Mouse (Mus musculus): Measurements from ENCODE around the gene Mettl7a1.
A peak's percentile ranks its signal among the peaks of the same experiment; 100 is the strongest.
"Not testable (repeated sequence)": the region's sequence is repeated elsewhere in the genome, so short reads cannot be mapped to it uniquely, and the experiment has no call there.

Mettl7a1 gene

DNA sequence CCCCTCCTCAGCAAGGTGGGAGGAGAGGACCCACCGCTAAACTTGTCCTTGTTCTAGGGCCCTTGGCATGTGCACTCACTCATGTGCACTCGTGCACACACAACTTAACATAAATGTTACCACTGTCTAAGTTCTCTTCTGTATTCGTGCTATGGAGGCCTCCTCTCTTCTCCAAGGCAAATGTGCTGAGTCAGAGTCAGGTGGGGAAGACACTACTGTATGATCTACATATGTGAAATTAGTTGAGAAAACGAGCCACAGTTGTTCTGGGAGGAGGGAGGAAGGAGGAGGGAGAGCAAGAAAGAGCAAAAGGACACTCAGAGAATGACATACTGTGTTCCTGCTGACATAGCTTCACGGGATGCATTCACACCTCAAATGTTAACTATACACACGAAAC is 3.4 kb upstream of the Mettl7a1 start:
- DNase-seq (ENCODE audit: low spot score in 2 of 2), result no peak

- no peak for DNase-seq (ENCODE audit: low spot score in 2 of 2)
Observed at GRCm38 (mm10) chr15:100301556-100301955, 2.4 kb upstream of the Mettl7a1 start.

DNA sequence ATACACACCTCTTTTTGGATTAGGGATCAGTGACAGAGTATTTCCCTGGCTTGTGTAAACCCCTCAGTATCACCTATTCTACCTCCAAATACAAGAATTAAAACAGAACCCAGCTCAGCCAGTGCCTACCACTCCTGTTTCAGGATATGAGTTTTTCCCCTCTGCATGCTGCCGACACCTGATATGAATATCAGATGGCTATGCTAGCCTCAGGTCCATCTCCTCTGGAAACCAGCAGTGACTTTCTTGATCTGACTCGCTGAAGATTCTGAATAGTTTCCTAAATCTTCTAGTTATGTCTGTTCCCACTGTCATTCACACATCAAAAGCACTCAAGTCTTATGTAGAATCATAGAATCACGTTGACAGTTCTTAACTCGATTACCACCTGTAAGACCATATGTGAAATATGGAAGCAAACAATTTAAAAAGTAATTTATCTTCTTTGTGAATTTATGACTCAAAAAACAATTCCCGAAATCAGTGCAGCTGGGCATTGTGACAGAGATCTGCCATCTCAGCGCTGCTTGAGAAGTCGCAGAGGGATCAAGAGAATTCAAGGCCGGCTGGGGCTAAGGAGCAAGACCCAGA is 417 bp upstream of the Mettl7a1 start:
- DNase-seq (ENCODE audit: low spot score in 2 of 2), result no peak

DNA sequence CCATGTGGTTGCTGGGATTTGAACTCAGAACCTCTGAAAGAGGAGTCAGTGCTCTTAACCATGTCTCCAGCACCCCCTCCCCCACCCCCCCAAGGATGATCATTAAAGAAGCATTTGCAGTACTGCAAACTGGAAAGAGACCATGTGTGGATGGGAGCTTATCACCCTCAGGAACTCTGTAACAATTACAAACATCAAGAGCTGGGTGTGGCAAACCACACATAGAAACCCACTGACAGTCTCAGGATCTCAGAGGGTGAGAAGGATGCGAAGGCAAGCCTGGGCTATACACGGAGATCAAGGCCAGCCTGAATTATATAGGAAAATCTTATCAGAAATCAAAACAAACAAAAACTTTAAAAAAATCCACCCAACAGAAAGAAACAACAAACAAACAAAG is 2.3 kb downstream of the Mettl7a1 start:
- DNase-seq (ENCODE audit: low spot score in 2 of 2), result no peak

- not testable (repeated sequence) for DNase-seq (ENCODE audit: low spot score in 2 of 2)
Observed at GRCm38 (mm10) chr15:100307438-100308096, 3.6 kb downstream of the Mettl7a1 start.

DNA sequence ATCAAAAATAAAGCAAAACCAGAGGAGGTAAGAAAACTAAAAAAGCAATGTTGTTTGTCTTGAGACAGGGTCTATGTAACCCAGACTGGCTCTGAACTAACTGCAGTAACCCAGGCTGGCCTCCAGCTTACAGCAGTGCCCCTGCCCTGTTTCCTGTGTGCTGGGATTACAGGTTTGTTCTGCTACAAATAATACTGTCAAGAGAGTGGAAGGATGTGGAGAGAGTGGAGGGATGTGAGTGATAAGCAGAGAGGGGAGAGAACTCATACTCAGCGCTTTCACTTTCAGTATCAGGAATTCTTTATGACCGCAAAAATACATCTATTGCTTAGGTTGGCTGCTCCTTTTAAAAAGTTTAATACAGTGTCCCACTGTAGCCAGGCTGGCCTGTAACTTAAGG is 8.4 kb downstream of the Mettl7a1 start:
- no peak for DNase-seq (ENCODE audit: low spot score in 2 of 2)

- DNase-seq (ENCODE audit: low spot score in 2 of 2), result no peak
Observed at GRCm38 (mm10) chr15:100314448-100315145, 10.7 kb downstream of the Mettl7a1 start.

- peak in 1 of 2 experiments; percentile 10 for DNase-seq (ENCODE audit: low spot score in 2 of 2)
Observed at GRCm38 (mm10) chr15:100318014-100318671, 14.2 kb downstream of the Mettl7a1 start.

DNA sequence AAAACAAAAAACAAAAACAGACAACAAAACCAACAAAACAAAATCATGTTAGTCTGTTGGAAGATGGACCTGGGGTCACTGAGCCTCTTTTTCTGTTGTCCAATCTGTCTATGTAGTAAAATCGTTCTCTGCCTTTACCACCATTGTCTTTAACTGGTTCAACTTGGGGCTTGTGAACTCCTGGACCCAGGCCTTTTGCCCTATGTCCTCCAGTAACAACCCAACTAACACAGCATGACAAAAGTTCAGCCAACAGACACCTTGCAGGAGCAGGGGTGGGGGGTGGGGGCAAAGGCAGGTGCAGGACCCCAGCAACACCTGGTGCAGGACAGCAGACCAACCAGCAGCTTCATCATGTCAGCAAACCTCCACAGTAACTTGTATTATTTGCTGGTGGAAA is 15.9 kb downstream of the Mettl7a1 start:
- DNase-seq (ENCODE audit: low spot score in 2 of 2), result no peak

- no peak for DNase-seq (ENCODE audit: low spot score in 2 of 2)
Observed at GRCm38 (mm10) chr15:100320295-100320905, 16.5 kb downstream of the Mettl7a1 start.

- DNase-seq (ENCODE audit: low spot score in 2 of 2), result peak in 1 of 2 experiments; percentile 32
Observed at GRCm38 (mm10) chr15:100321134-100321533, 17.2 kb downstream of the Mettl7a1 start.

GRCm38 (mm10) chr15:100324021-100324591 is 20.2 kb downstream of the Mettl7a1 start:
- peak; percentile 58 to 59 for DNase-seq (ENCODE audit: low spot score in 2 of 2)

DNA sequence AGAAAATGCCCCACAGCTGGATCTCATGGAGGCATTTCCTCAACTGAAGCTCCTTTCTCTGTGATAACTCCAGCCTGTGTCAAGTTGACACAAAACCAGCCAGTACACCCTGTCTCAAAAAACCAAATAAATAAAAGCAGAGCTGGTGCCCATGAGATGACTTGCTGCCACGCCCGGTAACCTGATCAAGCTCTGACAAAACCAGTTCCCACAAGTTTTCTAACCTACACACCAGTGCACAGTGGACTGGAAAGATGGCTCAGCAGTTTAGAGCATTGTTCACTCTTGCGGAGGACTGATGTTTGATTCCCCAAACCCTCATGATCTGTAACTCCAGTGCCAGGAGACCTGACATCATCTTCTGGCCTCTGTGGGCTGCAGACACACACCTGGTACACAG is 21.3 kb downstream of the Mettl7a1 start:
- DNase-seq (ENCODE audit: low spot score in 2 of 2), result no peak

DNA sequence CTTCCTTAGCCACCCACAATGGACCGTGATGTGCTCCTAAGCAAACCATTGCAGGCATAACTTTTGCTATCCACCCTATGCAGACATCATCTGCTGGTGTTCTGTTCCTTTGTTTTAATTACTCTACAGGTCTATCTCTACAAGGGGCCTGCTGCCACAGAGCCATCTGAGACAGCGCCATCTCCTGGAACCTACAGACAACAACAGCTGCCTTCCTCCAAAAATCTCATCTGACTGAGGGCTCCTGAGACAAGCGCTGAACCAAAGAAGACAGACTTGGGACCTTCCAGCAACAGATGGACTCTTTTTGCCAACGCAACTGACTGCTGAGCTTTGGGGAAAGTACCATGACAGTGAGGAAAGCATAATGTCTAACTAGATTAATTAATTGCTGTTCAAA is 24.1 kb downstream of the Mettl7a1 start:
- not testable (repeated sequence) for DNase-seq (ENCODE audit: low spot score in 2 of 2)

DNA sequence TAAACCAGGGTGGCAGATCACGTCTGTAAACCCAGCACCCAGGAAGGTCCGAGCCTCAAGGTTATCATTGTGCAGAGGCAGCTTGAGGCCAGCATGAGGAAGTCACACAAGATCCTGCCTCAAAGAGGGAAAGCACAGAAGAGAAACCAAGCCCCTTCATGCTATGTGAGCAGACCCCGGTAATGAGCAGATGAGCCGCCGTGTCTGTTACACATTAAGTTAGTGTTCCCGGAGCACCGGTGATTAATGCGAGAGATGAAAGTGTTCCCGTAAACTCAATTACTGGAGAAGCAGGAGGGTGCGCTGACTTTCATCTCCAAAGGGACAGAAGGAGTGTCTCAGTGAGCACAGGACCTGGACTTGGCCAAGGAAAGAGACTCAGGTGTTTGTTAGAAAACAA is 25.4 kb downstream of the Mettl7a1 start:
- not testable (repeated sequence) for DNase-seq (ENCODE audit: low spot score in 2 of 2)

DNA sequence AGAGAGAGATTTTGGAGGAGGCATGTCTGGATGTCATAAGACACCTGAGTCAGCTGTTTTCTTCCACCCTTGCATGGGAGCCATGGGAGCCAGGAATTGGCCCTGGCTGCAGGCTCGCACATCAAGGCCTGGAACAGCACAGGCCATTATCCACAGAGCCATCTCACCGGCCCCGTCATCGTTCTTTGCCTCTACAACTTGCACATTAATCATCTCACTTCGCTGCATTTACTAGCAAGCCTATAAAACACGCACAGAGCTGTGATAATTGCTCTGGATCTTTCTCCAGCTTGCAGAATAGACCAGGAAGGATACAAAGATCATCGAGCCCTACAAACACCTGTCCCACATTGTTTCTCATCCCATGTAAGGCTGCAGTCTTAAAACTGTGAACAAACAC is 26.8 kb downstream of the Mettl7a1 start:
- no peak for DNase-seq (ENCODE audit: low spot score in 2 of 2)

GRCm38 (mm10) chr15:100332077-100332961 is 28.4 kb downstream of the Mettl7a1 start:
- DNase-seq (ENCODE audit: low spot score in 2 of 2), result not testable (repeated sequence)

GRCm38 (mm10) chr15:100334629-100335028 is 30.7 kb downstream of the Mettl7a1 start, which contains the start of gene Mettl7a3:
Mettl7a3 (plus strand) TSS chr15:100334929.
- DNase-seq (ENCODE audit: low spot score in 2 of 2), result no peak

GRCm38 (mm10) chr15:100337328-100337727 is 33.4 kb downstream of the Mettl7a1 start:
- not testable (repeated sequence) for DNase-seq (ENCODE audit: low spot score in 2 of 2)

- DNase-seq (ENCODE audit: low spot score in 2 of 2), result peak; percentile 44 to 53
Observed at GRCm38 (mm10) chr15:100337847-100338246, 33.9 kb downstream of the Mettl7a1 start.

Measured in right cerebral cortex, postnatal 10 days (tissue).